8 mouse cellular contexts compared by ENCODE assay signal in genomic region chr6:115538645-115539429, GRCm38 (mm10). TPM values are rescaled to one million over a fixed set of nuclear protein-coding genes. Genes with fewer than 3 reads are reported as not detected.
DNase-seq lines count a peak whose midpoint lies in the region; ATAC-seq and TF ChIP-seq lines count a peak whose summit lies in the region.

No protein-coding gene starts in this region.

- H3K9ac ChIP-seq in embryonic facial prominence, embryonic 14.5 days (ENCODE audit: low read depth, low read length) = peak overlapping the region; percentile 64
- peak overlapping the region; percentile 57; the same call in 1 of the 2 replicates for H3K9ac ChIP-seq in kidney, embryonic 14.5 days (ENCODE audit: low read depth, low read length)
- peak overlapping the region; percentile 67 for H3K9ac ChIP-seq in limb, embryonic 14.5 days (ENCODE audit: low read depth, low read length, severe bottlenecking)
- peak overlapping the region; percentile 59 for H3K9ac ChIP-seq in midbrain, postnatal 0 days (replicated peaks; ENCODE audit: low read length, poor library complexity, severe bottlenecking)

- TF ChIP-seq POLR2A in bone marrow, adult 2 months (IDR thresholded peaks at IDR 0.05; ENCODE audit: borderline replicate concordance, control insufficient read depth, low read depth, low read length) = no peak
- TF ChIP-seq POLR2A in limb, embryonic 14.5 days (IDR thresholded peaks at IDR 0.05; ENCODE audit: borderline replicate concordance, extremely low read depth, insufficient read depth, insufficient read length) = peak; percentile 38; the same call in 1 of the 2 replicates

- H3K4me3 ChIP-seq in bone marrow, adult 2 months (replicated peaks; ENCODE audit: control insufficient read depth, low read depth, low read length) = no peak overlapping the region
- peak overlapping the region; percentile 31 for H3K4me3 ChIP-seq in embryonic facial prominence, embryonic 14.5 days (ENCODE audit: low read depth, low read length)
- peak overlapping the region; percentile 51 for H3K4me3 ChIP-seq in heart, embryonic 10.5 days
- peak overlapping the region; percentile 18; the same call in 1 of the 2 replicates for H3K4me3 ChIP-seq in kidney, embryonic 14.5 days (ENCODE audit: low read length)
- H3K4me3 ChIP-seq in limb, embryonic 14.5 days (replicated peaks; ENCODE audit: low read length) = peak overlapping the region; percentile 29
- peak overlapping the region; percentile 24 for H3K4me3 ChIP-seq in midbrain, postnatal 0 days (ENCODE audit: low read depth, low read length)

- WGBS in bone marrow, adult 2 months = 16% methylated on average over 26 of the region's 26 CpGs
- 20% methylated on average over 26 of the region's 26 CpGs for WGBS in embryonic facial prominence, embryonic 14.5 days
- WGBS in heart, embryonic 10.5 days = 18% methylated on average over 26 of the region's 26 CpGs
- WGBS in kidney, embryonic 14.5 days = 21% methylated on average over 26 of the region's 26 CpGs
- WGBS in limb, embryonic 14.5 days = 21% methylated on average over 26 of the region's 26 CpGs
- WGBS in midbrain, postnatal 0 days = 20% methylated on average over 26 of the region's 26 CpGs

- H3K27me3 ChIP-seq in embryonic facial prominence, embryonic 14.5 days (replicated peaks; ENCODE audit: control insufficient read depth, insufficient read depth, low read length) = no peaks in the 10 kb centered on the region
- peaks cover 11% of the 10 kb centered on the region; the same call in 1 of the 2 replicates for H3K27me3 ChIP-seq in heart, embryonic 10.5 days (ENCODE audit: insufficient read depth, poor library complexity, severe bottlenecking)
- no peaks in the 10 kb centered on the region for H3K27me3 ChIP-seq in kidney, embryonic 14.5 days (ENCODE audit: control insufficient read depth, insufficient read depth, low read length)
- H3K27me3 ChIP-seq in limb, embryonic 14.5 days (ENCODE audit: control insufficient read depth, insufficient read depth, low read length) = no peaks in the 10 kb centered on the region
- H3K27me3 ChIP-seq in midbrain, postnatal 0 days (ENCODE audit: insufficient read depth, low read length) = no peaks in the 10 kb centered on the region

- H3K27ac ChIP-seq in bone marrow, adult 2 months (ENCODE audit: control insufficient read depth, insufficient read depth, low read depth, low read length, poor library complexity) = no peak overlapping the region
- no peak overlapping the region for H3K27ac ChIP-seq in embryonic facial prominence, embryonic 14.5 days (replicated peaks; ENCODE audit: low read depth, low read length)
- H3K27ac ChIP-seq in heart, embryonic 10.5 days = peak overlapping the region; percentile 83
- H3K27ac ChIP-seq in kidney, embryonic 14.5 days (ENCODE audit: low read depth, low read length) = no peak overlapping the region
- no peak overlapping the region for H3K27ac ChIP-seq in limb, embryonic 14.5 days (replicated peaks; ENCODE audit: low read depth, low read length)
- H3K27ac ChIP-seq in midbrain, postnatal 0 days (ENCODE audit: low read depth, low read length) = no peak overlapping the region; the same call in 1 of the 2 replicates

- H3K36me3 ChIP-seq in embryonic facial prominence, embryonic 14.5 days (ENCODE audit: control insufficient read depth, insufficient read depth, low read length) = no peaks in the 10 kb centered on the region
- H3K36me3 ChIP-seq in heart, embryonic 10.5 days = no peaks in the 10 kb centered on the region
- H3K36me3 ChIP-seq in kidney, embryonic 14.5 days (ENCODE audit: control insufficient read depth, insufficient read depth, low read length) = no peaks in the 10 kb centered on the region
- H3K36me3 ChIP-seq in limb, embryonic 14.5 days (ENCODE audit: control insufficient read depth, insufficient read depth, low read length) = no peaks in the 10 kb centered on the region
- H3K36me3 ChIP-seq in midbrain, postnatal 0 days (ENCODE audit: insufficient read depth, low read length) = no peaks in the 10 kb centered on the region

- ATAC-seq in embryonic facial prominence, embryonic 14.5 days (ENCODE audit: low read depth) = peak; percentile 90
- ATAC-seq in kidney, embryonic 14.5 days (ENCODE audit: low FRiP score, low TSS enrichment) = peak; percentile 75
- peak; percentile 89 for ATAC-seq in limb, embryonic 14.5 days (ENCODE audit: low FRiP score, low read depth)
- peak; percentile 88 for ATAC-seq in midbrain, postnatal 0 days (ENCODE audit: low FRiP score)

- peak; percentile 88 for TF ChIP-seq CTCF in bone marrow, adult 2 months (IDR thresholded peaks at IDR 0.05; ENCODE audit: control insufficient read depth, insufficient read depth, low read length)
- TF ChIP-seq CTCF in midbrain, postnatal 0 days (IDR thresholded peaks at IDR 0.05) = peak; percentile 95

- H3K9me3 ChIP-seq in embryonic facial prominence, embryonic 14.5 days (ENCODE audit: control insufficient read depth, low read length) = no peaks in the 10 kb centered on the region
- H3K9me3 ChIP-seq in heart, embryonic 10.5 days = no peaks in the 10 kb centered on the region
- no peaks in the 10 kb centered on the region for H3K9me3 ChIP-seq in kidney, embryonic 14.5 days (ENCODE audit: control insufficient read depth, low read length)
- H3K9me3 ChIP-seq in limb, embryonic 14.5 days (ENCODE audit: control insufficient read depth, low read length) = no peaks in the 10 kb centered on the region
- H3K9me3 ChIP-seq in midbrain, postnatal 0 days (ENCODE audit: low read length) = no peaks in the 10 kb centered on the region

- peak overlapping the region; percentile 62 for H3K4me2 ChIP-seq in embryonic facial prominence, embryonic 14.5 days (ENCODE audit: low read depth, low read length)
- peak overlapping the region; percentile 44 for H3K4me2 ChIP-seq in kidney, embryonic 14.5 days (replicated peaks; ENCODE audit: low read depth, low read length)
- H3K4me2 ChIP-seq in limb, embryonic 14.5 days (replicated peaks; ENCODE audit: low read depth, low read length, severe bottlenecking) = peak overlapping the region; percentile 60
- H3K4me2 ChIP-seq in midbrain, postnatal 0 days (ENCODE audit: low read depth, low read length, poor library complexity, severe bottlenecking) = peak overlapping the region; percentile 62

- H3K4me1 ChIP-seq in bone marrow, adult 2 months (ENCODE audit: control insufficient read depth, insufficient read depth, low read length) = no peaks in the 10 kb centered on the region
- H3K4me1 ChIP-seq in embryonic facial prominence, embryonic 14.5 days (ENCODE audit: control insufficient read depth, insufficient read depth, low read length) = peaks cover 2% of the 10 kb centered on the region
- peaks cover 13% of the 10 kb centered on the region; the same call in 1 of the 2 replicates for H3K4me1 ChIP-seq in heart, embryonic 10.5 days
- peaks cover 2% of the 10 kb centered on the region for H3K4me1 ChIP-seq in kidney, embryonic 14.5 days (ENCODE audit: control insufficient read depth, insufficient read depth, low read length)
- H3K4me1 ChIP-seq in limb, embryonic 14.5 days (ENCODE audit: control insufficient read depth, insufficient read depth, low read length) = peaks cover 1% of the 10 kb centered on the region; the same call in 1 of the 2 replicates
- H3K4me1 ChIP-seq in midbrain, postnatal 0 days (ENCODE audit: insufficient read depth, low read length) = no peaks in the 10 kb centered on the region

- peak; percentile 73 for DNase-seq in 416B (ENCODE audit: low read depth)
- peak; percentile 86 for DNase-seq in embryonic facial prominence, embryonic 14.5 days (ENCODE audit: low spot score)
- DNase-seq in heart, embryonic 10.5 days (ENCODE audit: low spot score) = peak; percentile 88
- DNase-seq in limb, embryonic 14.5 days (ENCODE audit: low spot score) = peak; percentile 76
- peak; percentile 87 for DNase-seq in midbrain, postnatal 0 days (ENCODE audit: low spot score)
- DNase-seq in spleen, postnatal 14 days (ENCODE audit: low spot score in 2 of 2) = peak; percentile 41 to 63

RNA-seq across cellular contexts. Expression of gene Tsen2, which starts 5.6 kb away (rescaled TPM):
- polyA plus RNA-seq in bone marrow, adult 2 months (2011; ENCODE audit: insufficient read depth, insufficient read length, low replicate concordance, missing spikeins) = 1.9 and 5.0 TPM in 2 replicates
- polyA plus RNA-seq in embryonic facial prominence, embryonic 14.5 days (2014; fragmentation: Nextera tagmentation; extraction: Ambion mirVana) = 24.4 and 31.4 TPM in 2 replicates
- 27.0 and 29.0 TPM in 2 replicates for polyA plus RNA-seq in heart, embryonic 10.5 days (2016; fragmentation: Nextera tagmentation; extraction: Ambion mirVana)
- 26.1 and 33.4 TPM in 2 replicates for polyA plus RNA-seq in kidney, embryonic 14.5 days (2014; fragmentation: Nextera tagmentation; extraction: Ambion mirVana)
- 13.3 and 16.3 TPM in 2 replicates for polyA plus RNA-seq in limb, embryonic 14.5 days (2012; rRNA removed)
- polyA plus RNA-seq in limb, embryonic 14.5 days (2014; fragmentation: Nextera tagmentation; extraction: Ambion mirVana) = 26.1 and 27.8 TPM in 2 replicates
- 15.0 and 22.9 TPM in 2 replicates for total RNA-seq in midbrain, postnatal 0 days (2014; rRNA removed)
- polyA plus RNA-seq in midbrain, postnatal 0 days (2015; fragmentation: Nextera tagmentation; extraction: Ambion mirVana) = 24.1 and 29.0 TPM in 2 replicates

RNA-seq across cellular contexts. Expression of gene Mkrn2os, which starts 53.5 kb away (rescaled TPM):
- polyA plus RNA-seq in bone marrow, adult 2 months (2011; ENCODE audit: insufficient read depth, insufficient read length, low replicate concordance, missing spikeins) = not detected in 2 replicates
- 0.78 and 0.92 TPM in 2 replicates for polyA plus RNA-seq in embryonic facial prominence, embryonic 14.5 days (2014; fragmentation: Nextera tagmentation; extraction: Ambion mirVana)
- polyA plus RNA-seq in heart, embryonic 10.5 days (2016; fragmentation: Nextera tagmentation; extraction: Ambion mirVana) = 0.07 and 0.36 TPM in 2 replicates
- polyA plus RNA-seq in kidney, embryonic 14.5 days (2014; fragmentation: Nextera tagmentation; extraction: Ambion mirVana) = 5.2 and 5.8 TPM in 2 replicates
- polyA plus RNA-seq in limb, embryonic 14.5 days (2012; rRNA removed) = 0.05 TPM in 1 of 2 replicates, not detected in the other
- not detected in 2 replicates for polyA plus RNA-seq in limb, embryonic 14.5 days (2014; fragmentation: Nextera tagmentation; extraction: Ambion mirVana)
- 0.19 TPM in 1 of 2 replicates, not detected in the other for total RNA-seq in midbrain, postnatal 0 days (2014; rRNA removed)
- polyA plus RNA-seq in midbrain, postnatal 0 days (2015; fragmentation: Nextera tagmentation; extraction: Ambion mirVana) = 0.28 and 0.36 TPM in 2 replicates
